Mouse (Mus musculus): ENCODE measurements around the gene Vasp.

DNA sequence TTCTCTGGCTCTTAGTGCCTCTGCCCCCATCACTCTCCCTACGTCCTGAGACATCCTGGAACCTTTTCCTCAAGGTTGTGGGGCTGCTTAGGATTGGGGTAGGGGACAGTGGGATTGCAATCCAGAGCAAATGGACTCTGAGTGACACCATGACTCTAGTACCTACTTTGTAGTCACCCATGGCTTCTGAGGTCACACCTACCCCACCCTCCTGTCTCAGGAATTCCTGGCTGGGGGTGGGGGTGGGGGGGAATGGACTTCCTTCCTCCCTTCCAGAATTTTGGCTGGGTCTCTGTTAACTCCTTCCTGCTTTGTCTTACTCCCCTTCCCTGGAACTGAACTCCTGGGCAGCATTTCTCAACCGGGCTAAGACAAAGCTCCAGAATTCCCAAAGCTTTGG lies 58.2 kb downstream of the Vasp start:
- TF ChIP-seq CTCF (IDR thresholded peaks at IDR 0.05; ENCODE audit: borderline replicate concordance, insufficient read depth, low read depth, low read length): no peak
- TF ChIP-seq POLR2A (IDR thresholded peaks at IDR 0.05; ENCODE audit: borderline replicate concordance, insufficient read depth, low read length): no peak

Measured in cerebellum, adult 2 months (tissue).